Mouse (Mus musculus) kidney, adult 2 months (tissue): Measurements from ENCODE around the gene Slc26a8. TPM values are rescaled to one million over a fixed set of nuclear protein-coding genes. Genes with fewer than 3 reads are reported as not detected.
"Not testable (repeated sequence)": the region's sequence is repeated elsewhere in the genome, so short reads cannot be mapped to it uniquely, and the experiment has no call there.

Source experiments
- DNase-seq: peaks from one replicate; pipeline ENCODE4 v3.0.0; 2021
- H3K27ac ChIP-seq: fragments of 200-500 bp; 2 replicates; pipeline ENCODE4 v1.5.1; 2012; ENCODE audit warnings: low read depth, low read length, control low read depth, inconsistent platforms; ENCODE audit not compliant: insufficient read depth
- H3K27me3 ChIP-seq: fragments of 200-500 bp; replicated peaks from 2 replicates; pipeline ENCODE4 v1.6.1; 2012; ENCODE audit warnings: mild to moderate bottlenecking, moderate library complexity, low read length, inconsistent platforms; ENCODE audit not compliant: control insufficient read depth, insufficient read depth
- H3K36me3 ChIP-seq: fragments of 200-500 bp; 2 replicates; pipeline ENCODE4 v1.6.1; 2012; ENCODE audit warnings: mild to moderate bottlenecking, moderate library complexity, low read length, inconsistent platforms; ENCODE audit not compliant: control insufficient read depth, insufficient read depth
- H3K4me1 ChIP-seq: fragments of 200-500 bp; 2 replicates; pipeline ENCODE4 v1.6.1; 2011; ENCODE audit warnings: low read length; ENCODE audit not compliant: control insufficient read depth, insufficient read depth
- H3K4me3 ChIP-seq: fragments of 200-500 bp; 2 replicates; pipeline ENCODE4 v1.5.1; 2011; ENCODE audit warnings: mild to moderate bottlenecking, low read depth, low read length, control low read depth; ENCODE audit not compliant: insufficient read depth
- CTCF ChIP-seq: fragments of 200-500 bp; conservative IDR thresholded peaks from 2 replicates; pipeline ENCODE4 v1.5.1; 2011; ENCODE audit warnings: low read depth, mild to moderate bottlenecking, control low read depth, low read length, moderate library complexity, mixed read lengths; ENCODE audit not compliant: insufficient read depth, insufficient read length
- POLR2A ChIP-seq: fragments of 200-500 bp; IDR thresholded peaks from one replicate; pipeline ENCODE4 v1.6.1; 2011; ENCODE audit warnings: low read depth, low read length, control low read depth
- WGBS: fragments of 180-500 bp; shearing (Covaris S2); methylation state at CpG from one replicate; pipeline ENCODE4 v1.1.7; 2018; 5-methylcytosine and 5-hydroxymethylcytosine counted together
- polyA plus RNA-seq: library from polyadenylated mRNA; depleted of rRNA; stranded (reverse); fragments of >200 nt; gene quantifications from 2 replicates; pipeline ENCODE4 v1.2.3, GENCODE M21; 2012; rRNA removed

Gene Slc26a8
- polyA plus RNA-seq: 0.86 and 0.91 TPM in 2 replicates

- 13% methylated on average over 40 of the region's 40 CpGs for WGBS
- H3K27ac ChIP-seq: peak within 1 kb of the TSS; percentile 52
Measured at GRCm38 (mm10) chr17:28689586-28690283, at the start of gene Slc26a8. Gene Slc26a8 (minus strand): TSS chr17:28690233.

GRCm38 (mm10) chr17:28739244-28739643, 49.2 kb upstream of the Slc26a8 start:
- no peak for DNase-seq
- Histone ChIP-seq H3K36me3 (no peaks in the 10 kb centered on the region; the same call in 1 of the 2 replicates), H3K4me3 (no peak overlapping the region), H3K4me1 (peaks cover 10% of the 10 kb centered on the region), H3K27ac (no peak overlapping the region), H3K27me3 (no peaks in the 10 kb centered on the region)
- TF ChIP-seq POLR2A: no peak
- no peak for TF ChIP-seq CTCF
- 57% methylated on average over 6 of the region's 6 CpGs for WGBS

More at GRCm38 (mm10) chr17:28689586-28690283, at the start of gene Slc26a8:
- no peaks in the 10 kb centered on the region for H3K36me3 ChIP-seq
- no peak for TF ChIP-seq CTCF
- no peak for TF ChIP-seq POLR2A
- peak within 1 kb of the TSS; percentile 33 for H3K4me3 ChIP-seq
- H3K27me3 ChIP-seq: no peaks in the 10 kb centered on the region
- H3K4me1 ChIP-seq: peaks cover 8% of the 10 kb centered on the region
- peak; percentile 61 for DNase-seq

- no peaks in the 10 kb centered on the region for H3K36me3 ChIP-seq
- TF ChIP-seq CTCF: no peak
- no peak for TF ChIP-seq POLR2A
- no peaks in the 10 kb centered on the region for H3K27me3 ChIP-seq
- H3K27ac ChIP-seq: no peak overlapping the region
- WGBS: 90% methylated on average over 4 of the region's 4 CpGs
- H3K4me3 ChIP-seq: no peak overlapping the region
- no peak for DNase-seq
- peaks cover 5% of the 10 kb centered on the region for H3K4me1 ChIP-seq
Measured at GRCm38 (mm10) chr17:28737973-28738372, 47.9 kb upstream of the Slc26a8 start.

- H3K4me1 ChIP-seq: no peaks in the 10 kb centered on the region
- no peak for DNase-seq
- no peak overlapping the region for H3K4me3 ChIP-seq
- H3K36me3 ChIP-seq: no peaks in the 10 kb centered on the region
- no peak overlapping the region for H3K27ac ChIP-seq
- no peak for TF ChIP-seq POLR2A
- TF ChIP-seq CTCF: no peak
- 80% methylated on average over 4 of the region's 4 CpGs for WGBS
- no peaks in the 10 kb centered on the region for H3K27me3 ChIP-seq
Measured at GRCm38 (mm10) chr17:28736486-28736885, 46.5 kb upstream of the Slc26a8 start.

GRCm38 (mm10) chr17:28735317-28736105, 45.5 kb upstream of the Slc26a8 start:
- no peak overlapping the region for H3K4me3 ChIP-seq
- H3K4me1 ChIP-seq: no peaks in the 10 kb centered on the region
- no peaks in the 10 kb centered on the region for H3K36me3 ChIP-seq
- DNase-seq: no peak
- no peak for TF ChIP-seq POLR2A
- TF ChIP-seq CTCF: no peak
- H3K27me3 ChIP-seq: no peaks in the 10 kb centered on the region
- WGBS: 90% methylated on average over 6 of the region's 6 CpGs
- H3K27ac ChIP-seq: no peak overlapping the region

- WGBS: 81% methylated on average over 11 of the region's 11 CpGs
- not testable (repeated sequence) for H3K27ac ChIP-seq, H3K27me3 ChIP-seq, H3K4me3 ChIP-seq, H3K4me1 ChIP-seq
- H3K36me3 ChIP-seq: peaks cover 16% of the 10 kb centered on the region
- DNase-seq: peak; percentile 70
Measured at GRCm38 (mm10) chr17:28727511-28727910, 37.5 kb upstream of the Slc26a8 start.

- no peaks in the 10 kb centered on the region for H3K27me3 ChIP-seq
- H3K4me3 ChIP-seq: no peak within 1 kb of the TSS
- no peaks in the 10 kb centered on the region for H3K4me1 ChIP-seq
- WGBS: 89% methylated on average over 4 of the region's 4 CpGs
- no peak for TF ChIP-seq POLR2A
- no peak for TF ChIP-seq CTCF
- H3K36me3 ChIP-seq: peaks cover 16% of the 10 kb centered on the region
- DNase-seq: no peak
- H3K27ac ChIP-seq: no peak within 1 kb of the TSS
Measured at GRCm38 (mm10) chr17:28725783-28726182, 35.8 kb upstream of the Slc26a8 start, which contains the start of gene AC170998.1. Gene AC170998.1 (plus strand): TSS chr17:28726083.
